Mouse (Mus musculus): Measurements from ENCODE around the gene Mrps21.

DNA sequence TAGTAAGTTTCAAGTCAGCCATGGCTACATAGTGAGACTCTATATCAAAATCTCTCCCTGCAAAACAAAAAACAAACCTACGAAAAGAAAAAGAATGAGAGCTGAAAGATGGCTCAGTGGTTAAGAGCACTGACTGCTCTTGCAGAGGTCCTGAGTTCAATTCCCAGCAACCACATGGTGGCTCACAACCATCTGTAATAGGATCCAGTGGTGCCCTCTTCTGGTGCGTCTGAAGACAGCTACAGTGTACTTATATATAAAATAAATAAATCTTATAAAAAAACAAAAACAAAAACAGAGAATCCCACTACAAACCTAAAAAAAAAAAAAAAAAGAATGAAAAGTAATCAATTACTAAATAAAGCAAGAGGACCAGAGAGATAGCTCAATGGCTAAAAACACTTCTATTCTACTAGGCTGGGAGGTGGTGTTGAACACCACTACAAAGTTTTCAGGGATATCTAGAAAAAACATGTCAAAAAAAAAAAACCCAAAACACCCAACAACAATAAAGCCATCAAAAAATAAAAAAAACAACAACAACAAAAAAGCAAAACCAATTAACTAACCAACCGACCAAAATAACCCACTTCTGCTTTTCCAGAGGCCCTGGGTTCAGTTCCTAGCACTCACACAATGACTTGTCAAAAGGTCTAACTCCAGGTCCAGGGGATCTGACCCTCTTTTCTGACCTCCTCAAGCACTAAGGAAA, 28.7 kb downstream of the Mrps21 start:
- TF ChIP-seq EP300 (IDR thresholded peaks at IDR 0.05) (no peak), CTCF (IDR thresholded peaks at IDR 0.05) (peak; percentile 24)

Measured in lung, postnatal 0 days (tissue).